Mouse (Mus musculus) spleen, adult 2 months (tissue): ENCODE measurements around the gene Use1.

Experiments
- CTCF ChIP-seq: fragments of 200-500 bp; IDR thresholded peaks from 2 replicates; pipeline ENCODE4 v1.5.1; 2011; ENCODE audit warnings: mild to moderate bottlenecking, inconsistent platforms; ENCODE audit not compliant: insufficient read depth, insufficient read length, insufficient replicate concordance; ENCODE audit errors: extremely low read depth
- POLR2A ChIP-seq: fragments of 200-500 bp; IDR thresholded peaks from 2 replicates; pipeline ENCODE4 v1.6.1; 2011; ENCODE audit warnings: low read depth, low read length, inconsistent platforms

GRCm38 (mm10) chr8:71411535-71412273, 45.1 kb downstream of the Use1 start:
- TF ChIP-seq POLR2A: no peak
- no peak for TF ChIP-seq CTCF
